Mouse (Mus musculus) lung, embryonic 15.5 days (tissue): ENCODE results near the gene Spryd4. TPM values are rescaled to one million over a fixed set of nuclear protein-coding genes. Genes with fewer than 3 reads are reported as not detected.

ENCODE experiments used
- ATAC-seq: fragments of 200-750 bp; cut with Nextera tagmentation; 2 replicates; pipeline ENCODE4 v1.8.0; 2017; ENCODE audit warnings: moderate number of reproducible peaks, borderline replicate concordance; ENCODE audit not compliant: low FRiP score, low TSS enrichment; ENCODE audit errors: extremely low read depth
- H3K27ac ChIP-seq: fragments of 300-500 bp; sonication (generic); 2 replicates; pipeline ENCODE4 v1.5.1; 2015; ENCODE audit warnings: moderate library complexity, mild to moderate bottlenecking, inconsistent platforms
- H3K27me3 ChIP-seq: fragments of 300-500 bp; sonication (generic); 2 replicates; pipeline ENCODE4 v1.6.1; 2015; ENCODE audit warnings: inconsistent platforms
- H3K36me3 ChIP-seq: fragments of 300-500 bp; sonication (generic); 2 replicates; pipeline ENCODE4 v1.6.1; 2015; ENCODE audit warnings: inconsistent platforms
- H3K4me1 ChIP-seq: fragments of 300-500 bp; sonication (generic); 2 replicates; pipeline ENCODE4 v1.6.1; 2015; ENCODE audit warnings: inconsistent platforms
- H3K4me2 ChIP-seq: fragments of 300-500 bp; sonication (generic); 2 replicates; pipeline ENCODE4 v1.6.1; 2015; ENCODE audit warnings: inconsistent platforms, mild to moderate bottlenecking, moderate library complexity
- H3K4me3 ChIP-seq: fragments of 300-500 bp; sonication (generic); 2 replicates; pipeline ENCODE4 v1.5.1; 2015; ENCODE audit warnings: mild to moderate bottlenecking, inconsistent platforms
- H3K9ac ChIP-seq: fragments of 300-500 bp; sonication (generic); 2 replicates; pipeline ENCODE4 v1.6.1; 2015; ENCODE audit warnings: inconsistent platforms
- H3K9me3 ChIP-seq: fragments of 300-500 bp; sonication (generic); 2 replicates; pipeline ENCODE4 v1.6.1; 2016; ENCODE audit warnings: inconsistent platforms
- WGBS: fragments of 180-500 bp; shearing (Covaris S2); methylation state at CpG from one replicate; pipeline ENCODE4 v1.1.7; 2015; 5-methylcytosine and 5-hydroxymethylcytosine counted together
- polyA plus RNA-seq: library from polyadenylated mRNA; unstranded; fragments of >200 nt; fragmentation: Nextera tagmentation; extraction: Ambion mirVana; gene quantifications from 2 replicates; pipeline ENCODE4 v1.2.1, GENCODE M21; 2015

Gene Spryd4
- polyA plus RNA-seq, 1 experiment from 2014 or later: 27.4 TPM

DNA sequence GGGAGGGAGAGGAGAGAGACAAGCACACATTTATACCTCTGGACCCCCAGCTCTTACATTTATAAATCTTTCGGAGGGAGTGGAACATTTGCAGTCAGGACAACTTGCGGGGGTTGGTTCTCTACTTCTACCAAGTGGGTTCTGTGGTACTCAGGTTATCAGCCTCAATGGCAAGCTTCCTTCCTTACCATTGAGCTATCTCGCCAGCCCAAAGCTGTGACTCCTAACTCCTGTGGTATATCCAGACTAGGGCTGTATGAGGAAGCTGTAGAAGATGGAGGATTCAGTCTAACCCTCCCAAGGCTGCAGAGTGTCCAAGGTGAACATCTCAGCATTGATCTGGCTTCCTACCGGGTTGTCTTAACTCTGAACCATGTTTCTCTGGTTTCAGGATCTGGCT is 27.5 kb upstream of the Spryd4 start:
- Histone ChIP-seq H3K9me3 (no peaks in the 10 kb centered on the region), H3K4me1 (no peaks in the 10 kb centered on the region), H3K27me3 (no peaks in the 10 kb centered on the region), H3K27ac (no peak overlapping the region), H3K4me3 (no peak overlapping the region), H3K9ac (no peak overlapping the region), H3K4me2 (no peak overlapping the region), H3K36me3 (peaks cover 46% of the 10 kb centered on the region)
- no peak for ATAC-seq
- 92% methylated on average over 4 of the region's 4 CpGs for WGBS

DNA sequence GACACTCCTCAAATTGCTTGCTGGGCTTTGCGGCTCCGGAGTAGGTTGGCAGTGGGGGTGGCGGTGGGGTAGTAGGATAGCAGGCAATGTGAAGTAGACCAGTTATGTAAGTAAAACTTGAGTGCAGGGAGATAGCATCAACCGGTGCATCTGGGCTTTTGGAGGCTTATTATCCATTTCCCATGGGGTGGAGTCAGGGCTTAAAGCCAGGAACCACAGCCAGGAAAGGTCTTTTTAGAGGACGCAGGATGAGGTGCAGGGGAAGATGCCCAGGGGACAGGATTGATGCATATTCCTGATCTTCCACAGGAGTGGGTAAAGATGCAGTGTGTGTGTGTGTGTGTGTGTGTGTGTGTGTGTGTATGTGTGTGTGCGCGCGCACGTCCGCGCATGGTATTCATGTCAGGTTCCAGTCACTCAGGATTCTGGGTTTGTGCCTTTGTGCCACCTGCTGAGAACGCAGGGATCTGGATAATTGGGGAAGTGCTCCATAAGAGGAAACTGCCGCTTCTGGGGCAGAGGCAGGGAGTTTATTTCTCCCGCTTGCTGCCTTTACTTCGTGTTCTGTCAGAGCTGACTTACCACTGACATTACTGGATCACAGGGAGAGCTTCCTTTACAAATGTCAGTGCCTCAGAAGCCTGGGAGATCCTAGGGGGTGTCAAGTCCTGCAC is 26.3 kb upstream of the Spryd4 start:
- ATAC-seq: no peak
- Histone ChIP-seq H3K4me1 (peaks cover 5% of the 10 kb centered on the region), H3K27me3 (no peaks in the 10 kb centered on the region), H3K4me3 (no peak overlapping the region), H3K9ac (no peak overlapping the region), H3K36me3 (peaks cover 36% of the 10 kb centered on the region), H3K9me3 (no peaks in the 10 kb centered on the region), H3K4me2 (no peak overlapping the region), H3K27ac (no peak overlapping the region)
- WGBS: 80% methylated on average over 15 of the region's 15 CpGs

DNA sequence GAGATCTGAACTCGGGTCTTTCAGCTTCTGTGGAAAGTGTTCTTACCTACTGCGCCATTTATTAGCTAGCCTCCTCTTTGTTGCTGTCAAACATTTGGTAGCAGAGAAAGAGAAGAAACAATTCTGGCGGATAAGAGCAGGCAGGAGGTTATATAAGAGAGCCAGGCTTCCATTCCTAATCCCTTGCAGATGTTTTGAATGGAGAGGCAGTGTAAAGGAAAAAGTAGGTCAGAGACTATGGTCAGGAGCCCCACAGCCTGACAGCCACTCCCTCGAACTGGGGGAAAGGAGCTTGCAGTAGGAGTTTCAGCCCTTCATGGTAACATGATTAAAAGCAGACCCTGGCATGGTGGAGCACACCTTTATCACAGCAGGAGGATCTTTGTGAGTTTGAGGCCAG is 24.7 kb upstream of the Spryd4 start:
- Histone ChIP-seq H3K9ac (no peak overlapping the region), H3K27ac (no peak overlapping the region), H3K4me3 (no peak overlapping the region), H3K27me3 (no peaks in the 10 kb centered on the region), H3K9me3 (no peaks in the 10 kb centered on the region), H3K36me3 (peaks cover 21% of the 10 kb centered on the region), H3K4me2 (no peak overlapping the region), H3K4me1 (peaks cover 8% of the 10 kb centered on the region)
- 71% methylated on average over 4 of the region's 4 CpGs for WGBS
- ATAC-seq: no peak

DNA sequence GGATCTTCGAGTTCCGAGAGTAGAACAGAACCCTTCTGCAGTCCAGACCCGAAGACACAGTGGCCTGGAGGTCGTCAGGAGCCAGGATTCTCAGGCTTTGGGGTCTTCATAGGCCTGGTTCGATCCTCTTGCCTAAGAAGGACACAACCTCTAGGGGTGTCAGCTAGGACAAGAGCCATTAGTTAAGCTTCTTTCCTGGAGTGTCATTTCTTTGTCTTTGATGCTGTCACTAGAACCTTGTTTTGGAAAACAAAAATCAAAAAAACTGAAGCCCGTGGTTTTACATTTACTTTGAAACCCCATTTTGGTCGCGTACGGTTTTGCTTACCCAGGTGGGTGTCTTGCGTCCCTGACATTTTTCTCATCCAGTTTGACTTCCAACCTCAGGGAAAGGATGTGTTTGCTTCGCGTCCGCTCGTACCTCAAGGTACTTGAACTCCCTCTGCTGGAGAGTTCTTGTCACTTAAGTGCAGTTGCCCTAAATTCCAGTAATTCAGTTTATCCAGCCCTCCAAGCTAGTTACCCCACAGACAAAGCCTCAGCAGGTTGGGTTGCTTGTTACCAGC is 20.9 kb upstream of the Spryd4 start:
- 0 out of 2 replicates have a peak, but pooled peaks cover 3% of the 10 kb centered on the region for H3K36me3 ChIP-seq
- peak overlapping the region; percentile 69 for H3K9ac ChIP-seq
- under 1% methylated on average over 14 of the region's 14 CpGs for WGBS
- H3K4me1 ChIP-seq: peaks cover 14% of the 10 kb centered on the region
- peak overlapping the region; percentile 96 for H3K27ac ChIP-seq
- no peaks in the 10 kb centered on the region for H3K27me3 ChIP-seq
- peak overlapping the region; percentile 64 for H3K4me2 ChIP-seq
- H3K4me3 ChIP-seq: peak overlapping the region; percentile 69
- H3K9me3 ChIP-seq: no peaks in the 10 kb centered on the region
- ATAC-seq: peak; percentile 41; the same call in 1 of the 2 replicates

DNA sequence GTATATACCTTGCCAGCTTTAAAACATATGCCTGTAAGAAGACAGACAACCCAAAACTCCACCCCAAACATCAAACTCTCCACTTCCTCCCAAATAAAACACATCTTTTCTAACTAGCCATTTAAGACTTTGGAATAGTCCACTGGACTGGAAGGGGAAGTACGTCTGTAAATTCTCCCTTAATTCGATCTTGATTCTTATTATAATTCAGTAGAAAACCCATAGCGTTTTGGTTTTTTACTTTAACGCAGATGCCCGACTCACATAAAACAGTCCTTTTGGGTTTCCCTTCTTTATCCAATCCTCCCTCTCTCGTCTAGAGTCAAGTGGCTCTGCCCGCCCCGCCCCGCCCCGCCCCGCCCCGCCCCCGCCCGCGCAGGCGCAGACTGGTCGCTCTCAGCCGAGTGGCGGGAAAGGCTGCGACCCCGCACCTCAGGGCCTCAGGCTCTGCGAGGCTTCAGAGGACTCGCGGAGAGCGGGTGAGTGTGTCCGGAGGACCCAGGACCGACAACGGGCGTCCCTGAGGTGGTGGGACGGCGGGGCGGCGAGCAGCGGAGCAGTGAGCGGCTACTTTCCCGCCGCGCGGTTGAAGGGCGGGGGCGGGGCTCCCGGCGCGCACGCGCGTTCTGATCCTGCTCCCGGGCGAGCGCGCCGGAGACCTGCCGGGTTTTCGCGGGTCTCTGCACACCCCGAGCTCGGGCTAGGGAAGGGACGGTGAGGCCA is 20.3 kb upstream of the Spryd4 start, which contains the start of gene Timeless:
Gene Timeless (plus strand): TSS at position 369 of the 723 bp plus-strand sequence.
- no peaks in the 10 kb centered on the region for H3K27me3 ChIP-seq
- peak within 1 kb of the TSS; percentile 69 for H3K4me3 ChIP-seq
- peak within 1 kb of the TSS; percentile 96 for H3K27ac ChIP-seq
- H3K4me1 ChIP-seq: peaks cover 14% of the 10 kb centered on the region
- H3K9ac ChIP-seq: peak within 1 kb of the TSS; percentile 69
- peak within 1 kb of the TSS; percentile 64 for H3K4me2 ChIP-seq
- H3K36me3 ChIP-seq: 0 out of 2 replicates have a peak, but pooled peaks cover 3% of the 10 kb centered on the region
- ATAC-seq: peak; percentile 93
- H3K9me3 ChIP-seq: no peaks in the 10 kb centered on the region
- WGBS: under 1% methylated on average over 49 of the region's 58 CpGs

DNA sequence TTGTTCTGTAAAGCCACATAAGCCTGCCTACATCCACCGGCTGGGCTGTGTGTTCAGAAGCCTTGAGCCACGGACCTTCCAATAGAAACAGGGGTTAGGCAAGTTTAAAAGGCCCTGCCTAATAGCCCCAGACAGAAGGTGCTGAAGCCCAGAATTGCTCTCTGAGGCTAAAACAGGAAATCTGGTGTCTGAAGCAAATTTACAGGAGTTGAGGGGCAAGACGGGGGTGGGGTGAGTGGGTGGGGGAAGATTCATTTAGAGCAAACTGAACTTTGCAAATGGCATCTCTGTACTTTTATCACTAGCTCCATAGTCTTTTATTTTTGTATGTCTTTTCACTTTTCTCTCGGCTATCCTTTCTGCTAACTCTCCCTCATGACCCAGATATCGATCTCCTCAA is 19.5 kb upstream of the Spryd4 start:
- H3K27me3 ChIP-seq: no peaks in the 10 kb centered on the region
- ATAC-seq: no peak
- H3K9ac ChIP-seq: peak overlapping the region; percentile 69; the same call in 1 of the 2 replicates
- H3K4me1 ChIP-seq: peaks cover 14% of the 10 kb centered on the region
- 9% methylated on average over 5 of the region's 5 CpGs for WGBS
- H3K27ac ChIP-seq: peak overlapping the region; percentile 96
- H3K4me3 ChIP-seq: peak overlapping the region; percentile 69
- H3K36me3 ChIP-seq: 0 out of 2 replicates have a peak, but pooled peaks cover 3% of the 10 kb centered on the region
- peak overlapping the region; percentile 64 for H3K4me2 ChIP-seq
- H3K9me3 ChIP-seq: no peaks in the 10 kb centered on the region

DNA sequence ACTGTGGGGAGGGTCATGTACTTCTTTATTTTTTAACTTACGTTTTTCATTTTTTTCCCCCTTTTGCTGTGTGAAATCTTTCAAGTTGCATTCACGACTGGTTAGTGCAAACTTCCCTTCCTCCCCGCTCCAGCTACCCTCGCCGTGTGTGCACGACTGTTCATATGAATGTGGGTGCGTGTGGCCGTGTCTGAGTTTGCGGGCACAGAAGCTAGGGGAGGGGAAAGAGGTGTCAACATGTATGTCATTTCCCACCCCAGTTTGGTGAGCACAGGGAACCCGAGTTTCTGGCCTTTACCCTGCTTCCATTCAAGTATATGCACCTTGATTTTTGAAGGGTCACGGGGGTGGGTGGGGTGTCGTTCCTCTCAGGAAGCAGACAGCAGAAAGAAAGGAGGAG is 19.0 kb upstream of the Spryd4 start:
- WGBS: 72% methylated on average over 12 of the region's 12 CpGs
- H3K9ac ChIP-seq: no peak overlapping the region
- ATAC-seq: no peak
- H3K36me3 ChIP-seq: 0 out of 2 replicates have a peak, but pooled peaks cover 3% of the 10 kb centered on the region
- H3K4me2 ChIP-seq: no peak overlapping the region
- peaks cover 14% of the 10 kb centered on the region for H3K4me1 ChIP-seq
- H3K9me3 ChIP-seq: no peaks in the 10 kb centered on the region
- H3K4me3 ChIP-seq: no peak overlapping the region
- H3K27me3 ChIP-seq: no peaks in the 10 kb centered on the region
- H3K27ac ChIP-seq: no peak overlapping the region

DNA sequence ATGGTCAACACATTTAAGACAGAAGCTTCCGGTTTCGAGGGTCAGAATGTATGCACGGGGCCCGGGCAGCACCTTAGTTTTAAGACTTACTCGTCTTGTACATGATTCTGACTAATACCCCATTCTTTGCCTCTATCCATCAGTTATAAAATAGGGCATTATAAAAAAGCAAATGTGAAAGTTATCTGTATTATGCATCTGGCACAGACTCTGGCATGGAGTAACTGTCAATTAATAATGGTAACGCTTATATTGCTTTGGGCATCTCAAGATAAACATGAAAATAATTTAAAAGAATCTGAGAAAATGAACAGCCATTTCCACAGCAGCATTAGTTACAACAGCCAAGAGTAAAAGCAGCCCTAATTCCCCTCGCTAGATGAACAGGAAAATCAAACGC is 16.4 kb upstream of the Spryd4 start:
- 86% methylated on average over 8 of the region's 8 CpGs for WGBS
- no peak for ATAC-seq
- H3K27ac ChIP-seq: no peak overlapping the region
- no peaks in the 10 kb centered on the region for H3K9me3 ChIP-seq
- H3K36me3 ChIP-seq: no peaks in the 10 kb centered on the region
- no peak overlapping the region for H3K4me3 ChIP-seq
- peaks cover 10% of the 10 kb centered on the region for H3K4me1 ChIP-seq
- no peaks in the 10 kb centered on the region for H3K27me3 ChIP-seq
- H3K9ac ChIP-seq: no peak overlapping the region
- no peak overlapping the region for H3K4me2 ChIP-seq

DNA sequence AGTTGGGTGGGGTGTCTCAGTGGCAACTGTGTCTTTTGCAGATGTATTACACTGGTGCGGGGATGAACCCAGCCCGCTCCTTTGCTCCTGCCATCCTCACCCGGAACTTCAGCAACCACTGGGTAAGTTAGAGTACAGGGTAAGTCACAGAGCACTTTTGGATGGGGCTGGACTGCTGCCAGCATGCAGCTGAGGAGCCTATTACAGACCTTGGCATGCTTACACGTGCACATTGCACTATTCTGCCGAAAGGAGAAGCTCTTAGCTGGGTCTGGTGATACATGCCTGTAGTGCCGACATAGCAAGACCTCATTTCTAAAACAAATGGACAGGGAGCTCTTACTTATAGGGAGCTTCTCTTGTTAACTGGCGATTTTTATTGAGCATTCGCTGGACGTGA is 16.0 kb upstream of the Spryd4 start:
- Histone ChIP-seq H3K4me2 (no peak overlapping the region), H3K36me3 (no peaks in the 10 kb centered on the region), H3K27me3 (no peaks in the 10 kb centered on the region), H3K9ac (no peak overlapping the region), H3K4me3 (no peak overlapping the region), H3K9me3 (no peaks in the 10 kb centered on the region), H3K27ac (no peak overlapping the region), H3K4me1 (peaks cover 7% of the 10 kb centered on the region)
- ATAC-seq: no peak
- WGBS: 68% methylated on average over 9 of the region's 9 CpGs

DNA sequence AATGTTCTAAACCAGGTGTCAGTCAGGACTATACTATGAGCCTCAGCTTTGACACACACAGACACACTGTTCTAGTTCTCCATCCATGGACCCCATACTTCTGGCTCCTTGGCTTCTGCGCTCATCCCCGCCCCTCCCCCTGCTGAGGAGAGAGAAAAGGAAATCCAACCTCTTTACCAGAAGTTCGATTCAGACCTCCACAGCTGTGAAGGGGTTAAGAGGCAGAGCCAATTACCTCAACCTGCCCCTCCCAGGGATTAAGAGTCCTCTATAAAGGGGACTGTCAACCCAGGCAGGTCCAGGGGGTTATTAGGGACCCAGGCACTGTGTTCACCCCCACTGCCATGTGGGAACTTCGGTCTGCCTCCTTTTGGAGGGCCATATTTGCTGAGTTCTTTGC is 13.9 kb upstream of the Spryd4 start, which contains the start of gene Mip:
Gene Mip (plus strand): TSS at position 301 of the 400 bp plus-strand sequence.
- H3K4me3 ChIP-seq: no peak within 1 kb of the TSS
- WGBS: 54% methylated on average over 4 of the region's 4 CpGs
- H3K9me3 ChIP-seq: no peaks in the 10 kb centered on the region
- H3K27me3 ChIP-seq: no peaks in the 10 kb centered on the region
- no peaks in the 10 kb centered on the region for H3K36me3 ChIP-seq
- no peak within 1 kb of the TSS for H3K4me2 ChIP-seq
- no peak within 1 kb of the TSS for H3K9ac ChIP-seq
- ATAC-seq: no peak; the same call in 1 of the 2 replicates
- 0 out of 2 replicates have a peak, but pooled peaks cover 2% of the 10 kb centered on the region for H3K4me1 ChIP-seq
- no peak within 1 kb of the TSS for H3K27ac ChIP-seq

DNA sequence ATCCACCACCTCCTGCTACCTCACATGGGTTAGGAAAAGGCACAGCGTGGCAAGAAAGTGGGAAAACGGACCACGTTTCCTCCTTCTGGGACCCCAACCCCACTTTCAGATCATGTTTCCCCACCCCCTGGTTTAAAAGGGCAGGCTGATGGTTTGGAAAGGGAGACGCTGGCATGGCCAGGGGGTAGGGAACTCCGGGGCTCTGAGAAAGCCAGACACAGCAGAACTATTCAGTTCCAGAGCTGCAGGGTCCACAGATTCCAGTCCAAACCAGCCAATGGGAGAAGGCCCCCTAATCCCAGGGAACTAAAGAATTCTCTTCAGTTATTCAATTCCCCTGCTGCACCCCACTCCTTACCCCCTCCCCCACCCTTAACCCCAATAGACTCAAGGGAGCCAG is 13.5 kb upstream of the Spryd4 start:
- no peaks in the 10 kb centered on the region for H3K27me3 ChIP-seq
- H3K36me3 ChIP-seq: no peaks in the 10 kb centered on the region
- no peak overlapping the region for H3K4me3 ChIP-seq
- H3K4me2 ChIP-seq: no peak overlapping the region
- no peak for ATAC-seq
- 0 out of 2 replicates have a peak, but pooled peaks cover 2% of the 10 kb centered on the region for H3K4me1 ChIP-seq
- H3K9me3 ChIP-seq: no peaks in the 10 kb centered on the region
- 52% methylated on average over 5 of the region's 5 CpGs for WGBS
- H3K9ac ChIP-seq: no peak overlapping the region
- no peak overlapping the region for H3K27ac ChIP-seq
